Mouse (Mus musculus) myocyte (in vitro differentiated cells): ENCODE measurements around the gene Ubc.

Experiments used
- MAX ChIP-seq: IDR thresholded peaks from one replicate; pipeline ENCODE4 v1.6.1; 2011; ENCODE audit warnings: low read depth, mild to moderate bottlenecking, control low read depth
- POLR2A ChIP-seq: IDR thresholded peaks from one replicate; pipeline ENCODE4 v1.6.1; 2011; ENCODE audit warnings: low read depth, mild to moderate bottlenecking, control low read depth, moderate library complexity; ENCODE audit not compliant: insufficient read length
- REST ChIP-seq: IDR thresholded peaks from one replicate; pipeline ENCODE4 v1.6.1; 2011; ENCODE audit warnings: mild to moderate bottlenecking, control low read depth, moderate library complexity; ENCODE audit not compliant: insufficient read depth, insufficient read length
- USF1 ChIP-seq: IDR thresholded peaks from one replicate; pipeline ENCODE4 v1.6.1; 2011; ENCODE audit warnings: low read depth, mild to moderate bottlenecking, control low read depth, moderate library complexity

- no peak for TF ChIP-seq POLR2A
- no peak for TF ChIP-seq USF1
- TF ChIP-seq REST, result no peak
- TF ChIP-seq MAX, result no peak
Measured at GRCm38 (mm10) chr5:125344296-125344695, 45.7 kb downstream of the Ubc start.
